Mouse (Mus musculus): ENCODE data around the gene Npas3.

- no peak for TF ChIP-seq CTCF (IDR thresholded peaks at IDR 0.05; ENCODE audit: borderline replicate concordance, control insufficient read depth, extremely low read depth, insufficient read depth, low read length, poor library complexity)
- no peak for TF ChIP-seq POLR2A (IDR thresholded peaks at IDR 0.05; ENCODE audit: control insufficient read depth, extremely low read depth, insufficient read depth, low read length, poor library complexity)
Measured at GRCm38 (mm10) chr12:53985851-53986842, 737.7 kb downstream of the Npas3 start.
